Mouse (Mus musculus) spleen, postnatal 10 days (tissue): Measurements from ENCODE around the gene Tbk1.

Experiments used
- DNase-seq, 2 experiments: peaks; one replicate each; pipeline ENCODE4 v3.0.0; 2021 to 2022; ENCODE audit warnings: low spot score in 2 of 2

Gene Tbk1

GRCm38 (mm10) chr10:121587371-121587840 is 819 bp upstream of the Tbk1 start:
- no peak for DNase-seq

- DNase-seq, result peak in 1 of 2 experiments; percentile 55
Measured at GRCm38 (mm10) chr10:121585791-121586642, 570 bp downstream of the Tbk1 start.

GRCm38 (mm10) chr10:121585056-121585790 is 1.4 kb downstream of the Tbk1 start:
- DNase-seq, result peak in 1 of 2 experiments; percentile 15

GRCm38 (mm10) chr10:121584033-121584432 is 2.6 kb downstream of the Tbk1 start:
- DNase-seq, result peak in 1 of 2 experiments; percentile 9

GRCm38 (mm10) chr10:121583016-121583415 is 3.6 kb downstream of the Tbk1 start:
- DNase-seq, result peak in 1 of 2 experiments; percentile 32

- peak in 1 of 2 experiments; percentile 11 for DNase-seq
Measured at GRCm38 (mm10) chr10:121582287-121582686, 4.3 kb downstream of the Tbk1 start.

GRCm38 (mm10) chr10:121581405-121581804 is 5.2 kb downstream of the Tbk1 start:
- peak in 1 of 2 experiments; percentile 11 for DNase-seq

- DNase-seq, result no peak
Measured at GRCm38 (mm10) chr10:121580381-121580780, 6.2 kb downstream of the Tbk1 start.

GRCm38 (mm10) chr10:121576372-121576771 is 10.2 kb downstream of the Tbk1 start:
- DNase-seq, result peak in 1 of 2 experiments; percentile 13

- DNase-seq, result no peak
Measured at GRCm38 (mm10) chr10:121571511-121572147, 15.0 kb downstream of the Tbk1 start.

- DNase-seq, result no peak
Measured at GRCm38 (mm10) chr10:121571031-121571430, 15.6 kb downstream of the Tbk1 start.

- no peak for DNase-seq
Measured at GRCm38 (mm10) chr10:121569796-121570195, 16.8 kb downstream of the Tbk1 start.

- DNase-seq, result peak in 1 of 2 experiments; percentile 65
Measured at GRCm38 (mm10) chr10:121569001-121569589, 17.5 kb downstream of the Tbk1 start.

- DNase-seq, result no peak
Measured at GRCm38 (mm10) chr10:121568534-121568933, 18.1 kb downstream of the Tbk1 start.

GRCm38 (mm10) chr10:121568026-121568425 is 18.6 kb downstream of the Tbk1 start:
- no peak for DNase-seq

- no peak for DNase-seq
Measured at GRCm38 (mm10) chr10:121564447-121564846, 22.1 kb downstream of the Tbk1 start.

GRCm38 (mm10) chr10:121558231-121558630 is 28.4 kb downstream of the Tbk1 start:
- DNase-seq, result no peak

- no peak for DNase-seq
Measured at GRCm38 (mm10) chr10:121556263-121556662, 30.3 kb downstream of the Tbk1 start.

- DNase-seq, result no peak
Measured at GRCm38 (mm10) chr10:121550334-121550733, 36.3 kb downstream of the Tbk1 start.

GRCm38 (mm10) chr10:121549670-121550069 is 36.9 kb downstream of the Tbk1 start:
- no peak for DNase-seq

GRCm38 (mm10) chr10:121547162-121547561 is 39.4 kb downstream of the Tbk1 start:
- no peak for DNase-seq

GRCm38 (mm10) chr10:121543577-121543976 is 43.0 kb downstream of the Tbk1 start:
- DNase-seq, result no peak
